Mouse (Mus musculus) liver, adult 2 months (tissue): ENCODE data around the gene Hspa13.

ENCODE experiments used
- CTCF ChIP-seq: fragments of 200-500 bp; IDR thresholded peaks from 2 replicates; pipeline ENCODE4 v1.5.1; 2011; ENCODE audit warnings: low read depth, low read length, control low read depth
- POLR2A ChIP-seq: fragments of 200-500 bp; IDR thresholded peaks from 2 replicates; pipeline ENCODE4 v1.6.1; 2011; ENCODE audit warnings: low read length, control low read depth; ENCODE audit not compliant: insufficient read depth; ENCODE audit errors: extremely low read depth

DNA sequence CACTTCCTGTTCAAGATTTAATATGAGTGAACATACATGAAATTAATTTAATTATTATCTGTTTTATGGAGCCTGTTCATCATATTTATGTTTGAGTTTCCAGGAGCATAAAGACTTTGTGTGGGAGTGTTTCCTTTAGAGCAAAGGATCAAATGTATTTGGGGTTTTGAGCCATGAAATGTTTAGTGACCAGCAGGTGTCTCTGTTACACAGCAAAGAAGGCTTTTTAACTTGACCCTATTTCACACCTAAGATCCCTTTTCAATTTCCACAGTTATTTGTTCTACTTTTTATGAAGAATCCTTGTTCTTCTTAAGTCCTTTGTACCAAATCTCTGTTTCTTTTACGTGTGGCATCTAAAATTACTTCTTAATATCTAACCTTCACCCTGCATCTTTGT is 12.4 kb upstream of the Hspa13 start:
- TF ChIP-seq POLR2A (no peak), CTCF (peak; percentile 38)
